Mouse (Mus musculus) CH12.LX (cell line): ENCODE measurements around the gene Zfand5. TPM values are rescaled to one million over a fixed set of nuclear protein-coding genes. Genes with fewer than 3 reads are reported as not detected.

ENCODE experiments used
- DNase-seq: peaks from one replicate; pipeline ENCODE4 v3.0.0-alpha.2; 2013; ENCODE audit errors: extremely low read depth
- H3K27ac ChIP-seq: 2 replicates; pipeline ENCODE4 v1.5.1; 2012; ENCODE audit warnings: low read depth, mild to moderate bottlenecking, control low read depth, moderate library complexity; ENCODE audit not compliant: insufficient read depth
- H3K27me3 ChIP-seq: replicated peaks from 2 replicates; pipeline ENCODE3; 2012; ENCODE audit warnings: inconsistent platforms
- H3K36me3 ChIP-seq, 2 experiments: replicated peaks in 1 of 2; 2 replicates each; pipeline versions ENCODE3 to v1.6.1; 2012; ENCODE audit warnings: inconsistent platforms in 1 of 2, low read length in 1 of 2, mild to moderate bottlenecking in 1 of 2, mixed read lengths in 1 of 2, moderate library complexity in 1 of 2; ENCODE audit not compliant: control insufficient read depth in 1 of 2, insufficient read depth in 1 of 2
- H3K4me1 ChIP-seq, 2 experiments: 2 replicates each; pipeline ENCODE4 v1.6.1; 2012; ENCODE audit warnings: inconsistent platforms in 1 of 2, moderate library complexity in 1 of 2; ENCODE audit not compliant: insufficient read depth in 2 of 2, control insufficient read depth in 1 of 2
- H3K4me2 ChIP-seq: 2 replicates; pipeline ENCODE4 v1.6.1; 2012; ENCODE audit warnings: low read depth, mild to moderate bottlenecking, control low read depth; ENCODE audit not compliant: poor library complexity, insufficient read depth, severe bottlenecking
- H3K4me3 ChIP-seq, 3 experiments: fragments of 150-350 bp in 1 of 3; sonication (generic) in 1 of 3; replicated peaks in 1 of 3; 2 replicates each; pipeline versions ENCODE3 to v1.5.1; 2011 to 2012; ENCODE audit warnings: low read depth in 2 of 3, low read length in 2 of 3, mild to moderate bottlenecking in 2 of 3, moderate library complexity in 2 of 3, control low read depth in 1 of 3, improper control_type of control experiment in 1 of 3, inconsistent platforms in 1 of 3, mixed read lengths in 1 of 3; ENCODE audit not compliant: poor library complexity in 1 of 3
- H3K79me2 ChIP-seq: replicated peaks from 2 replicates; pipeline ENCODE4 v1.6.1; 2012; ENCODE audit warnings: mild to moderate bottlenecking, moderate library complexity; ENCODE audit not compliant: control insufficient read depth, poor library complexity, insufficient read depth, severe bottlenecking; ENCODE audit errors: extremely low read depth
- H3K9ac ChIP-seq: 2 replicates; pipeline ENCODE4 v1.6.1; 2012; ENCODE audit warnings: low read depth, mild to moderate bottlenecking, control low read depth, moderate library complexity; ENCODE audit not compliant: insufficient read depth
- H3K9me3 ChIP-seq: replicated peaks from 2 replicates; pipeline ENCODE3; 2012; ENCODE audit warnings: low read length, inconsistent platforms, mixed read lengths
- CTCF ChIP-seq, 2 experiments: IDR thresholded peaks in 1 of 2; conservative IDR thresholded peaks in 1 of 2; 2 replicates each; pipeline ENCODE4 v1.5.1; 2011 to 2012; ENCODE audit warnings: low read depth in 2 of 2, low read length in 2 of 2, improper control_type of control experiment in 1 of 2, inconsistent platforms in 1 of 2, mild to moderate bottlenecking in 1 of 2, moderate library complexity in 1 of 2
- E2F4 ChIP-seq: IDR thresholded peaks from 2 replicates; pipeline ENCODE4 v1.6.1; 2011; ENCODE audit warnings: low read depth, low read length, improper control_type of control experiment; ENCODE audit not compliant: insufficient replicate concordance
- ETS1 ChIP-seq: conservative IDR thresholded peaks from 2 replicates; pipeline ENCODE4 v1.6.1; 2012; ENCODE audit warnings: low read depth, mild to moderate bottlenecking, inconsistent platforms, low read length, improper control_type of control experiment, moderate library complexity
- HCFC1 ChIP-seq: IDR thresholded peaks from 2 replicates; pipeline ENCODE4 v1.6.1; 2012; ENCODE audit warnings: low read depth, mild to moderate bottlenecking, inconsistent platforms, low read length, improper control_type of control experiment
- IRF4 ChIP-seq: IDR thresholded peaks from 2 replicates; pipeline ENCODE4 v1.6.1; 2014; ENCODE audit warnings: low read depth, mild to moderate bottlenecking, inconsistent platforms, low read length, improper control_type of control experiment
- MAX ChIP-seq: IDR thresholded peaks from 2 replicates; pipeline ENCODE4 v1.6.1; 2011; ENCODE audit warnings: low read length, improper control_type of control experiment
- MEF2A ChIP-seq: IDR thresholded peaks from 2 replicates; pipeline ENCODE4 v1.6.1; 2014; ENCODE audit warnings: low read depth, mild to moderate bottlenecking, inconsistent platforms, low read length, improper control_type of control experiment, borderline replicate concordance
- NELFE ChIP-seq: IDR thresholded peaks from 2 replicates; pipeline ENCODE4 v1.6.1; 2011; ENCODE audit warnings: low read depth, low read length, improper control_type of control experiment
- NRF1 ChIP-seq: IDR thresholded peaks from 2 replicates; pipeline ENCODE4 v1.6.1; 2014; ENCODE audit warnings: low read depth, mild to moderate bottlenecking, inconsistent platforms, low read length, improper control_type of control experiment, moderate library complexity
- PAX5 ChIP-seq: IDR thresholded peaks from 2 replicates; pipeline ENCODE4 v1.6.1; 2012; ENCODE audit warnings: low read length, inconsistent platforms, mixed read lengths
- POLR2A ChIP-seq: IDR thresholded peaks from 2 replicates; pipeline ENCODE4 v1.6.1; 2011; ENCODE audit warnings: low read depth, mild to moderate bottlenecking, improper control_type of control experiment, low read length
- POLR2AphosphoS2 ChIP-seq: IDR thresholded peaks from 2 replicates; pipeline ENCODE4 v1.6.1; 2011; ENCODE audit warnings: low read depth, low read length, improper control_type of control experiment
- RCOR1 ChIP-seq: conservative IDR thresholded peaks from 2 replicates; pipeline ENCODE4 v1.6.1; 2012; ENCODE audit warnings: low read depth, mild to moderate bottlenecking, inconsistent platforms, low read length, improper control_type of control experiment
- SMC3 ChIP-seq: IDR thresholded peaks from 2 replicates; pipeline ENCODE4 v1.6.1; 2011; ENCODE audit warnings: low read depth, low read length, improper control_type of control experiment
- TCF12 ChIP-seq: IDR thresholded peaks from 2 replicates; pipeline ENCODE4 v1.6.1; 2014; ENCODE audit warnings: low read depth, mild to moderate bottlenecking, inconsistent platforms, low read length, improper control_type of control experiment
- UBTF ChIP-seq: IDR thresholded peaks from 2 replicates; pipeline ENCODE4 v1.6.1; 2012; ENCODE audit warnings: low read depth, mild to moderate bottlenecking, inconsistent platforms, low read length, improper control_type of control experiment, moderate library complexity
- USF2 ChIP-seq: conservative IDR thresholded peaks from 2 replicates; pipeline ENCODE4 v1.6.1; 2011; ENCODE audit warnings: low read depth, low read length, improper control_type of control experiment
- ZC3H11A ChIP-seq: IDR thresholded peaks from 2 replicates; pipeline ENCODE4 v1.6.1; 2012; ENCODE audit warnings: low read depth, mild to moderate bottlenecking, inconsistent platforms, low read length, improper control_type of control experiment
- ZNF384 ChIP-seq: IDR thresholded peaks from 2 replicates; pipeline ENCODE4 v1.6.1; 2012; ENCODE audit warnings: low read depth, low read length, improper control_type of control experiment, inconsistent platforms
- dilution Hi-C: fragments of 300-500 bp; cut with MboI; formaldehyde crosslinking; loops from 2 replicates; pipeline ENCODE4 v1.14.3; 2020; ENCODE audit warnings: low sequenced_read_pairs; ENCODE audit not compliant: extremely low pct_unique_long_range_greater_than_20kb, extremely low pct_ligation_motif_present
- in situ Hi-C: fragments of 300-500 bp; cut with MboI; formaldehyde crosslinking; loops from 3 replicates; pipeline ENCODE4 v1.14.3; 2019; ENCODE audit warnings: low sequenced_read_pairs, low pct_ligation_motif_present, low pct_unique_long_range_greater_than_20kb, mixed read lengths
- polyA plus RNA-seq: library from polyadenylated mRNA; unstranded; fragments of >175 nt; gene quantifications from 2 replicates; pipeline ENCODE4 v1.2.1, GENCODE M21; 2012; ENCODE audit warnings: low read depth; ENCODE audit not compliant: insufficient read length
- total RNA-seq, 2 experiments: library from RNA; depleted of rRNA; stranded (reverse); fragments of 300-350 nt in 1 of 2; fragments of >200 nt in 1 of 2; gene quantifications; 2 replicates each; pipeline ENCODE4 v1.2.3; 2012 to 2014

The Zfand5 gene
- total and polyA plus RNA-seq, 3 experiments, result 40.9 to 87.9 (median 71.8) TPM

DNA sequence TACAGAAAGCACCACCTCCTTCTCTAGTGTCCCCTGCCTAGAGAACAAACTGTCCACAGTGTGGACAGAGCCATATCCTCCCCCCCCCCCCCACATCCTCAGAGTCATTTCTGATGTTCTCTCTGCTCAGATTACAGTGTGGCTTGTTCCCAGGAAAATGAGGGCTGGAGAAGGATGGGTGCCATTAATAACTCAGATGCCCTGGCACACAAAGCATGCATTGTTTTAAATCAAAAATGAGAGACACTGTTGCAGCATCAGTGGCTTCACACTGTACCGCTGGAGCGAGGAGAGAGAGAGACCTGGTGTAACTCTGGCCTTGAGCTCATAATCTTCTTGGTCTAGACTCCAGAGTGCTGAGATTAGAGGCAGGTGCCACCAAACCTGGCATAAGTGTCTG is 18.2 kb upstream of the Zfand5 start:
- TF ChIP-seq NELFE (no peak), UBTF (no peak), PAX5 (no peak), SMC3 (no peak)
- H3K36me3 ChIP-seq, result no peaks in the 10 kb centered on the region
- H3K4me1 ChIP-seq, result no peaks in the 10 kb centered on the region
- no peak overlapping the region for H3K27ac ChIP-seq
- no peaks in the 10 kb centered on the region for H3K79me2 ChIP-seq
- H3K9me3 ChIP-seq, result no peaks in the 10 kb centered on the region
- DNase-seq, result no peak
- no peak overlapping the region for H3K4me2 ChIP-seq
- dilution Hi-C loops, result no loop called here
- no peaks in the 10 kb centered on the region for H3K27me3 ChIP-seq
- no peak overlapping the region for H3K4me3 ChIP-seq
- H3K9ac ChIP-seq, result no peak overlapping the region
- in situ Hi-C loops, result loop anchor here (25.0 kb wide), 2 partner anchors 117 to 217 kb away; no protein-coding TSS in a partner anchor

DNA sequence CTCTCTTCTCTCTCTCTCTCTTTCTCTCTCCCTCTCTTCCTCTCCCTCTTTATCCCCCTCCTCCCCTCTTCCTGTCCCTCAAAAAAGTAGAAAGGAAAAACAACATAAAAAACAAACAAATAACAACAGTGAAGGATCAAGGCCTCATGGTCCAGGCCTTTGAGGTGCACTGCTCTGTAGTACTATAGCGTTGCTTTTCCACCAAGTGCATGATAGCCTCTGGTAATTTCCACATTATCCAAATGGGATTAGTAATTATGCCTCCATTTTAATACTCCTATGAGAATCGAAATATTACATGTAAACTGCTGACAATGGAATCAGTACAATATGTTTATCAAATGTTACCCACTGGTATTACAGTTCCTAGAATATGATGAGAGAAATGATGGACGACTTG is 16.2 kb upstream of the Zfand5 start:
- H3K27me3 ChIP-seq, result no peaks in the 10 kb centered on the region
- in situ Hi-C loops, result loop anchor here (25.0 kb wide), 2 partner anchors 119 to 219 kb away; no protein-coding TSS in a partner anchor
- DNase-seq, result no peak
- no peaks in the 10 kb centered on the region for H3K9me3 ChIP-seq
- H3K4me1 ChIP-seq, result peaks cover 0 to 3% of the 10 kb centered on the region in 2 experiments; a peak in 1 of 4 replicates
- H3K36me3 ChIP-seq, result no peaks in the 10 kb centered on the region
- dilution Hi-C loops, result no loop called here
- H3K4me2 ChIP-seq, result no peak overlapping the region
- H3K4me3 ChIP-seq, result no peak overlapping the region
- no peak overlapping the region for H3K9ac ChIP-seq
- no peak overlapping the region for H3K27ac ChIP-seq
- no peaks in the 10 kb centered on the region for H3K79me2 ChIP-seq
- no peak for TF ChIP-seq CTCF (conservative IDR thresholded peaks at IDR 0.05 in 1 of 2, IDR thresholded peaks at IDR 0.05 in 1 of 2; ENCODE audit: low read depth in 2 of 2, low read length in 2 of 2)
- TF ChIP-seq TCF12, result no peak
- TF ChIP-seq E2F4, result no peak
- TF ChIP-seq NRF1, result no peak
- no peak for TF ChIP-seq RCOR1
- no peak for TF ChIP-seq IRF4
- TF ChIP-seq MEF2A, result no peak
- TF ChIP-seq PAX5, result no peak
- no peak for TF ChIP-seq USF2
- TF ChIP-seq ETS1, result no peak
- no peak for TF ChIP-seq ZNF384
- TF ChIP-seq HCFC1, result no peak
- no peak for TF ChIP-seq MAX
- no peak for TF ChIP-seq POLR2AphosphoS2
- TF ChIP-seq POLR2A, result no peak
- no peak for TF ChIP-seq ZC3H11A
